In the genomic region with DNA sequence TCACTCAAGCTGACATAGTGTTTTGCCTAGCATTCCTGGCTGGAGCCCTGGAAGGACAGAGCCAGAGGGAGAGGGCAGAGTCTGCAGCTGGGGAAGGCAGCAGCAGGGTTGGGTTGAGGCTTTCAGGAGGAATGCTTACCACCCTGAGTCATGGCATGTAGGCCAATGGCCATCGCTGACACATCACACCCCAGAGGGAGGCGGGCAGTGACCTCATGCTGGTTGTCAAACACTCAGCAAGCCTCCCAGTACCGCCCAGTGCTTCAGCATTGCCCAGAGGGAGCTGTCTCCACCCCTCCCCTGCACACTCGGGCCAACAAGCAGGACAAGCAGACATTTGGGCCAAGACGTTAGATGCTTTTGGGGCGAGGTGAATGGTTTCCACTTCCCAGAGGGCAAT, we compare ENCODE assay signal across 8 mouse cellular contexts. TPM values are rescaled to one million over a fixed set of nuclear protein-coding genes. Genes with fewer than 3 reads are reported as not detected.
DNase-seq lines count a peak whose midpoint lies in the region; ATAC-seq and TF ChIP-seq lines count a peak whose summit lies in the region.

No protein-coding gene starts in this region.

- H3K27me3 ChIP-seq in heart, embryonic 11.5 days (ENCODE audit: control insufficient read depth, insufficient read depth, low read length) = no peaks in the 10 kb centered on the region; the same call in 1 of the 2 replicates
- H3K27me3 ChIP-seq in stomach, postnatal 0 days (ENCODE audit: control insufficient read depth, insufficient read depth, low read length) = no peaks in the 10 kb centered on the region
- no peaks in the 10 kb centered on the region for H3K27me3 ChIP-seq in hindbrain, embryonic 10.5 days (ENCODE audit: insufficient read depth, poor library complexity, severe bottlenecking)

- TF ChIP-seq EP300 in stomach, postnatal 0 days (optimal IDR thresholded peaks at IDR 0.05) = no peak

- H3K4me2 ChIP-seq in heart, embryonic 11.5 days = no peak overlapping the region
- no peak overlapping the region for H3K4me2 ChIP-seq in stomach, postnatal 0 days (replicated peaks; ENCODE audit: low read depth)

- peak; percentile 40 for DNase-seq in layer of hippocampus, adult 9-11 months
- DNase-seq in layer of hippocampus, adult 8-10 months (ENCODE audit: low spot score in 2 of 2) = no peak
- peak; percentile 39 to 62 for DNase-seq in kidney, postnatal 4 days
- DNase-seq in stomach, postnatal 0 days (ENCODE audit: low spot score) = peak; percentile 92
- DNase-seq in hindbrain, embryonic 10.5 days (ENCODE audit: low spot score) = no peak
- DNase-seq in spleen, adult 12 weeks (ENCODE audit: low spot score) = no peak

- H3K9ac ChIP-seq in heart, embryonic 11.5 days (ENCODE audit: low read depth, low read length) = no peak overlapping the region
- H3K9ac ChIP-seq in stomach, postnatal 0 days (ENCODE audit: low read length) = no peak overlapping the region

- ATAC-seq in heart, embryonic 11.5 days (replicated peaks; ENCODE audit: insufficient number of reproducible peaks, low FRiP score, low TSS enrichment) = 0 out of 2 replicates have a peak, but pooled peaks have one; percentile 39
- peak; percentile 97 for ATAC-seq in stomach, postnatal 0 days (ENCODE audit: low FRiP score, low TSS enrichment)
- ATAC-seq in granulocyte monocyte progenitor cell, adult 5-6 weeks (replicated peaks; ENCODE audit: poor library complexity, severe bottlenecking) = no peak

- H3K4me1 ChIP-seq in heart, embryonic 11.5 days (ENCODE audit: control insufficient read depth, insufficient read depth, low read length) = no peaks in the 10 kb centered on the region
- H3K4me1 ChIP-seq in stomach, postnatal 0 days (replicated peaks; ENCODE audit: control insufficient read depth, insufficient read depth) = peaks cover 8% of the 10 kb centered on the region
- peaks cover 22% of the 10 kb centered on the region for H3K4me1 ChIP-seq in hindbrain, embryonic 10.5 days (replicated peaks)

- no peak overlapping the region for H3K27ac ChIP-seq in heart, embryonic 11.5 days (ENCODE audit: low read depth, low read length)
- H3K27ac ChIP-seq in stomach, postnatal 0 days (replicated peaks) = peak overlapping the region; percentile 63
- no peak overlapping the region for H3K27ac ChIP-seq in hindbrain, embryonic 10.5 days

- no peaks in the 10 kb centered on the region for H3K36me3 ChIP-seq in heart, embryonic 11.5 days (ENCODE audit: control insufficient read depth, insufficient read depth, low read length)
- H3K36me3 ChIP-seq in stomach, postnatal 0 days (ENCODE audit: control insufficient read depth, insufficient read depth, low read length) = no peaks in the 10 kb centered on the region
- no peaks in the 10 kb centered on the region for H3K36me3 ChIP-seq in hindbrain, embryonic 10.5 days

- H3K4me3 ChIP-seq in heart, embryonic 11.5 days (ENCODE audit: low read depth, low read length) = no peak overlapping the region
- no peak overlapping the region for H3K4me3 ChIP-seq in stomach, postnatal 0 days (ENCODE audit: low read depth, low read length)
- H3K4me3 ChIP-seq in hindbrain, embryonic 10.5 days = no peak overlapping the region

- no peaks in the 10 kb centered on the region for H3K9me3 ChIP-seq in heart, embryonic 11.5 days (replicated peaks; ENCODE audit: control insufficient read depth, low read length)
- H3K9me3 ChIP-seq in stomach, postnatal 0 days (ENCODE audit: control insufficient read depth, low read length) = no peaks in the 10 kb centered on the region
- H3K9me3 ChIP-seq in hindbrain, embryonic 10.5 days = no peaks in the 10 kb centered on the region

- WGBS in heart, embryonic 11.5 days (ENCODE audit: insufficient replicate concordance) = 15% methylated on average over 6 of the region's 6 CpGs
- WGBS in stomach, postnatal 0 days = 27% methylated on average over 6 of the region's 6 CpGs
- WGBS in hindbrain, embryonic 10.5 days = 42% methylated on average over 6 of the region's 6 CpGs

- peak; percentile 31 for TF ChIP-seq CTCF in stomach, postnatal 0 days (IDR thresholded peaks at IDR 0.05; ENCODE audit: low read depth)

RNA-seq across cellular contexts. Expression of a gene that starts 46.5 kb away (rescaled TPM):
- 10 to 100 TPM; 29.9 to 33.1 (median 31.0) TPM for total RNA-seq in layer of hippocampus, adult 8-10 months (2022)
- polyA plus RNA-seq in heart, embryonic 11.5 days (2014; fragmentation: Nextera tagmentation; extraction: Ambion mirVana) = 7.4 and 9.4 TPM in 2 replicates
- polyA plus RNA-seq in stomach, postnatal 0 days (2015; fragmentation: Nextera tagmentation; extraction: Ambion mirVana) = 21.7 and 22.4 TPM in 2 replicates
- 19.1 and 20.3 TPM in 2 replicates for polyA plus RNA-seq in hindbrain, embryonic 10.5 days (2016; fragmentation: Nextera tagmentation; extraction: Ambion mirVana)
- 1.6 and 5.8 TPM in 2 replicates for total RNA-seq in granulocyte monocyte progenitor cell, adult 5-6 weeks (2014; fragmentation: Nextera tagmentation)
- total RNA-seq in granulocyte monocyte progenitor cell, adult 5-6 weeks (2017) = 3.9 and 5.2 TPM in 2 replicates

Comparison
In these comparisons a context has a peak if more than half of its experiments do, and no peak if none do; other contexts are left out.
1. DNase-seq: peak in layer of hippocampus, adult 9-11 months (single experiment), kidney, postnatal 4 days (2 of 2) and stomach, postnatal 0 days (single experiment); none in layer of hippocampus, adult 8-10 months (0 of 2), hindbrain, embryonic 10.5 days (single experiment) and spleen, adult 12 weeks (single experiment).